Mouse (Mus musculus) B cell, adult (primary cell): ENCODE data around the gene Olfr1466. TPM values are rescaled to one million over a fixed set of nuclear protein-coding genes. Genes with fewer than 3 reads are reported as not detected.

Experiments used
- total RNA-seq: library from RNA; stranded (reverse); gene quantifications from 4 replicates; pipeline ENCODE4 v1.2.4, GENCODE M21; 2023; ENCODE audit not compliant: inconsistent age

The Olfr1466 gene
- total RNA-seq, result not detected in 4 replicates

DNA sequence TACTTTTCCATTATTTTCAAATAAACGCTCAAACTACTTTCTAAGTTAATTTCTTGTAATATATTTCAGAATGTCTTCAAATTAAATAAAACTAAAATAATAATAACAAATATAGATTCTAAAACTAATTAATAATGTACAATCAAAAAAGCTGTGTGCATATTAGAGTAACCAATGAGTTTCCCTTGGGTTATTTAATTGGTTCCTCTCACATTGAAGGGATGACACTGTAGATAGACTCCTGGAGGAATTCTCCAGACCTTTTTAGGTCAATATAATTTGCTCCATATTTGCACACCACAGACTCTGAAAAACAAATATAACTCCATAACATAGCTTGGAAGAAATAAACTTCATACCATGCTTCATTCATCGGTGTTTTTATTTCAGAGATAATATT lies at the start of gene Olfr1466:
Gene Olfr1466 (plus strand): TSS at position 301 of the 400 bp plus-strand sequence.

GRCm38 (mm10) chr19:13315441-13315840 lies 23.2 kb upstream of the Olfr1466 start, which contains the start of gene Olfr1465:
Gene Olfr1465, minus strand, starts transcription at chr19:13315541.

DNA sequence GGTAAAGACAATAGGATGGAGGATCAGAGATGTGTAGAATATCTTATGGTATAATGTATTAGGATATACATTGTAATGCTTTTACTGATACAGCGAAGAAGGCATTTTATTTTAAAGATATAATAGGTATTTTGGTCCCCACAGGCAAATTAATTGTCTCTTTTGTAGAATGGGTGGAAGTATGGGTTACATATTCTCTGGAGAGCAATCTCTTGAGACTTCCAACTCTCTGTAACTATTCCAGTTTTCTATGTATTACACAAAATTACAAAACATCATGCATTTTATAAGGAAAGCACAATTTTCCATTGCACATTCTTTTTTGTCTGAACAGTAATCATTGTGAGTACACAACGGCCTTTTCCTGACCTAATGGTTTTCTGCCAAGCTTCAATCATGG lies 23.3 kb downstream of the Olfr1466 start, which contains the start of gene Olfr1467:
Gene Olfr1467 (plus strand): TSS at position 301 of the 400 bp plus-strand sequence.

Other genes with a start within 250 kb of the Olfr1466 start
- not detected in 4 replicates for gene Olfr1457, start 241.0 kb upstream of the Olfr1466 start, total RNA-seq
- gene Olfr1458, start 232.1 kb upstream of the Olfr1466 start, total RNA-seq, result not detected in 4 replicates
- gene Olfr1459, start 189.3 kb upstream of the Olfr1466 start, total RNA-seq, result 0.09 TPM in 2 of 4 replicates, not detected in the others
- gene Olfr1461, start 175.9 kb upstream of the Olfr1466 start, total RNA-seq, result not detected in 4 replicates
- gene Olfr1462, start 153.1 kb upstream of the Olfr1466 start, total RNA-seq, result not detected in 4 replicates
- gene Olfr1463, start 107.5 kb upstream of the Olfr1466 start, total RNA-seq, result not detected in 4 replicates
- not detected in 4 replicates for gene Olfr1465, start 23.3 kb upstream of the Olfr1466 start, total RNA-seq
- not detected in 4 replicates for gene Olfr1467, start 23.4 kb downstream of the Olfr1466 start, total RNA-seq
- not detected in 4 replicates for gene Olfr1469, start 69.0 kb downstream of the Olfr1466 start, total RNA-seq
- gene Olfr1471, start 104.5 kb downstream of the Olfr1466 start, total RNA-seq, result not detected in 4 replicates
- gene Olfr1472, start 117.2 kb downstream of the Olfr1466 start, total RNA-seq, result not detected in 4 replicates
- not detected in 4 replicates for gene Olfr1474, start 130.7 kb downstream of the Olfr1466 start, total RNA-seq
- not detected in 4 replicates for gene Olfr1475, start 141.3 kb downstream of the Olfr1466 start, total RNA-seq
- gene Olfr1477, start 161.7 kb downstream of the Olfr1466 start, total RNA-seq, result not detected in 4 replicates
- gene Olfr1480, start 189.1 kb downstream of the Olfr1466 start, total RNA-seq, result not detected in 4 replicates
- not detected in 4 replicates for gene Olfr1484, start 244.6 kb downstream of the Olfr1466 start, total RNA-seq